Mouse (Mus musculus): ENCODE data around the gene Ptbp1.
A peak's percentile ranks its signal among the peaks of the same experiment; 100 is the strongest.

Ptbp1 gene

DNA sequence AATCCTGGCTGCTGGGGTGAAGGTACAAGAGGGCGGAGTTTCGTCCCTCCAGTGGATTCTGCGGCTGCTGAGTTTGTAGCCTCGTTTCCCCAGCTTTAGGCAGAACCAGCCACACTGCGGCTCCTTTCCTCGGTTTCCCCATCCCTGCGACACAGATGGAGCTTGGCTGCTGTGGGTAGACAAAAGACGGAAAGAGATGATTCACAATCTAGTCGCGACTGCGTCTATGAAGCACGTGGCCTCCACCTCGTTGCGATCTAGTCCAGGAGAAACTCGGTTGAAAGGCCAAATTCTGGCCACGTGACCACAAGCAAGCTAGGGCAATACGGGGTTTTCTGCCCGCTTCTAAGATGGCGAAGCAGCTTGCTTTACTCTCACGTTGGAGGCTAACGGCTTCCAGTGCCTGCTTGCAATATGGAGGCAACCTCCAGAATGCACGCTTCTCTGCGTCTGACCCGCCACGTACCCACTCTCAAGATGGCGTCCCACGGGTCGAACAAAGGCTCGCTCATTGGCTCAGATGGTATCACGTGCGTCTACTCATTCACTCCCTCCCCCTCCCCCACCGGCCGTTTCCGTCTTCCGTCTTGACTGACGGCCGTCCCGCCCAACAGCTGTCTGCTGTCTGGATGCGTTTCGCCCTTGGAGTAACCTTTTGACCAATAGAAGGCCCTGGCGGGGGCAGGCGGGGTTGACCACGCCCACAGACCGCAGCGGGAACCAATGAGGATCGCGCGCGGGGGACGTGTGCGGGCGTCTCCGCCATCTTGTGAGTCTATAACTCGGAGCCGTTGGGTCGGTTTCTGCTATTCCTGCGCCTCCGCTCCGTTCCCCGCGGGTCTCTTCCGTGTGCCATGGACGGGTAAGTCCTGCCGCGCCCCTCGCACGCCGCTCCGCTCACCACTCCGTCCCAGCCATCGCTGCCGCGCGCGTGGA, at the start of gene Ptbp1:
Gene Ptbp1, plus strand, starts transcription at position 568 of the 936 bp plus-strand sequence.
- DNase-seq (ENCODE audit: extremely low read depth, insufficient read length, low spot score) = peak; percentile 100

DNA sequence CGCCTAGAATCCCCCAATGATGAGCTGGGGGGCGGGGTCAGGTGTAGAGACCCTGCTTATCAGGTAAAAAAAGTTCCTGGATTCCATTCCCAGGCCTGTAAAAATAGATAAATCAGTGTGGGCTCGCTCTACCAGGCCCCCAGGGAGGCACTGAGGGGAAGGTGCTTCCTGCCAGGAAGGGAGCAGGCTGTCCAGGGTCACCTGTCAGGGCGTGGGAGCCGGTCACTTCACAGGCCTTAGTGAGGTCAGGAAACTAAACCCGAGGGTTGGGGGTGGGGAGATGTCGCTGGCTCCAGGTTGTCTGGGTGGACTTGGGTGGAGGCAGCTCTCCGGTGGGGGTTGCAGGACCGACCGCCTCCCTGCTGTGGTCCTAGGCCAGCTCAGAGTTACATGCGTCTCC, 48.6 kb upstream of the Ptbp1 start:
- no peak for DNase-seq (ENCODE audit: extremely low read depth, insufficient read length, low spot score)

DNA sequence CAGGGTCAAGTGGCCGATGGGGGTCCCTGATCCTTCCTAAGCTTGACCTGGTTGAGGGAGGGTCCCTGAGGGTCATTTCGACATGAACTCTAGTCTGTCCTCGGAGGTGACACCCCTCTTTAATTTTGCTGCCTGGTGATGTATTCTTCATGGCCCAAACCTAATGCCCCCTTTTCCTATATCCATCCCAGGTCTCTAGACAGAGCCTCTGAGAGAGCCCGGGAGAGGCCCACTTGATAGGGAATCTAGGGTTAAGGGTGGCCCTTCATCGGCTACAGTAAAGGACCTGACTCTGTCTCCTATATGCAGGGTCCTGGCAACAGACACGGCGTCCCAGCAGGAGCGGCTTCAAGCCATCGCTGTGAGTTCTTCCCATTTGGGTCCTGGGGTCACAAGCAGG, 47.9 kb upstream of the Ptbp1 start:
- DNase-seq (ENCODE audit: extremely low read depth, insufficient read length, low spot score) = no peak

GRCm38 (mm10) chr10:79806972-79807371, 47.3 kb upstream of the Ptbp1 start:
- no peak for DNase-seq (ENCODE audit: extremely low read depth, insufficient read length, low spot score)

DNA sequence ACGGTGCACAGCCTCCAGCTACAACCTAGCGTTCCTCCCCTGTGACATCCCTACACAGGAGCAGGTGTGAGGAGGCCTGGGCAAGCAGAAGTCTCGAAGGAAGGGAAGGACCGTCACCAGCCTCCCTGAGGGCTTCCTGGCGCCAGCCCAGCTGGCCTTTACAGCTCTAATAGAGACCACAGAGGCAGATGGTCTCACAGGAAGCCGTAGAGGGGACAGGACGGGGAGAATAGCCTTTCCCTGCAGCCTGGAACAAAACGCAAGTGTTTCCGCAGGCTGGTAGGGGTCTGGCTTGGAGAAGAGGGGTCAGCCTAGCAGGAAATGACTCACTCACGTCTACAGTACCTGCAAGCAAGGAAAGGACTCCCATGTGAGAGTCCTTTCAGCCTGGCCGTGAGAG, 46.4 kb upstream of the Ptbp1 start:
- no peak for DNase-seq (ENCODE audit: extremely low read depth, insufficient read length, low spot score)

DNA sequence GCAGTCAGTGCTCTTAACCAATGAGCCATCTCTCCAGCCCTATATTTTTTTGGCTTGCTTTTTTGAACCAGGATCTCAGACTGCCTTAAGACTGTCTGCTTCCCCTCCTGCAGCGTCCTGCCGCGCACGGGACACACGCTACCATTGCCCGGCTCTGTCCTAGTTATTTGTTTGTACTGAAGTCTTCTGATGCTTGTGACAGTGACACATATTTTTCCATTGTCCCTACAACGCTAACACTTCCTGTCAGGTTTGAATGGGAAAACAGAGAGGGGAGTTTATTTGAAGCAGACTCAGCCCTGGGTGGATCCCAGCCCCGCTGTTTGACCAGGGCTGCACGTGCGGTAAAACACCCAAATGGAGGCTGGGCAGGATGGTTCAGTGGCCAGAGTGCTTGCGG, 45.5 kb upstream of the Ptbp1 start:
- DNase-seq (ENCODE audit: extremely low read depth, insufficient read length, low spot score) = no peak

GRCm38 (mm10) chr10:79811736-79812637, 42.2 kb upstream of the Ptbp1 start:
- peak; percentile 54 for DNase-seq (ENCODE audit: extremely low read depth, insufficient read length, low spot score)

DNA sequence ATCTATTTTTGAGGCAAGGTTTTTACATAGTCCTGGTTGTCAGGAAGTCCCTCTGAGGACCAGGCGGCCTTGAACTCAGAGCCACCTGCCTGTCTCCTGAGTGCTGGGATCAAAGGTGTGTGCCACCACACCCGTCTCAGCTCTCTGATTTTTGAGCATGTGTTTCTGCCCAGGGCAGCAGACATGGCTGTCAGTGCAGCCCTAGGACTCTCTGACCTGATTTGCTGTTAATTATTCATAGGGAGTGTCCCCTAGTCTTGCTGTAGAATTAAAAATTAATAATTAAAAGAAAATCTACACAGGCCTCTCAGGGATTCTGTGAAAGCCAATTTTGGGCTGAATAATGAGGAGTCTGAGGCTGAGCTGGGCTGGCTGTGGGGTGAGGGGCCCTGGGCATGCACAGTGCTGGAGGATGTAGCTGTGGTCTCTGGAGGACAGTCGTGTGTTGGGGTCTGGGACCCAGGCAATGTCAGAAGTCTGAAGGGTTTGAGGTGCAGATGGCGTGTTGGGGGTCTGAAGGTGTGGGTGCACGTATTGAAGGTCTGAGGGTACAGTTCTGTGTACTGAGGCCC, 39.9 kb upstream of the Ptbp1 start:
- no peak for DNase-seq (ENCODE audit: extremely low read depth, insufficient read length, low spot score)

- no peak for DNase-seq (ENCODE audit: extremely low read depth, insufficient read length, low spot score)
Measured at GRCm38 (mm10) chr10:79815671-79816494, 38.3 kb upstream of the Ptbp1 start.

DNA sequence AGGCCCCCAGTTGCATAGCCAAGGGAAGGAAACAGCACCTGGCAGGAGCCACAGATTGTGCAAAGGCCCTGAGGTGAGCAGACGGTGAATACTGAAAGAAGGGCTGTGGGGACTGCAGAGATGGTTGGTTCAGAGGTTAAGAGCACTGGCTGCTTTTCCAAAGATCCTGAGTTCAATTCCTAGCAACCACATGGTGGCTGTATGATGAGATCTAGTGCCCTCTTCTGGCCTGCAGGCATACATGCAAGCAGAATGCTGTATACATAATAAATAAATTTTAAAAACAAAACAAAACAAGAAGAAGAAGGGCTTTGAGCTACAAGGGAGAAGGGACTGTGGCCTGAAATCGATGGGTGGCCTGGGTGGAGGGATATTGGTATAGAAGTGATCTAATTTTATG, 37.1 kb upstream of the Ptbp1 start:
- no peak for DNase-seq (ENCODE audit: extremely low read depth, insufficient read length, low spot score)

GRCm38 (mm10) chr10:79818225-79818624, 36.0 kb upstream of the Ptbp1 start:
- no peak for DNase-seq (ENCODE audit: extremely low read depth, insufficient read length, low spot score)

DNA sequence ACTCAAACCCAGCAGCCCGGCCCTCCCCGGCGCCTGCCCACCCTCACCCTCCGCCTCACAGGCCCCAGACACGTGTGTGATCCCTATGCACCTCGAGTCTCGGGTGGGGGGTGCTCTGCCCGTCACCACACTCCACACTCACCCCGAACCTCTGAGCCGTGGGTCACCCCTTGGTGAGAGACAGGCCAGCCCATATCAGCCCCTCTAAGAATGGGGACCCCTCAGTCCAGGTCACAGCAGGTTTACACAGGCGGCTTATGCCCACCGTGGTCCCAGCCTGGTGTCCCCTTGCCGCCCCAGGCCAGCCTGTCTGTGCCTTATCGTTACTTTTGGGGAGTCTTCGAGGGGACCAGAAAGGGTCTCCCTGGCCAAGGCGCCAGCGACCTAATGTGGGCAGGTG, 34.6 kb upstream of the Ptbp1 start:
- DNase-seq (ENCODE audit: extremely low read depth, insufficient read length, low spot score) = no peak

- no peak for DNase-seq (ENCODE audit: extremely low read depth, insufficient read length, low spot score)
Measured at GRCm38 (mm10) chr10:79820277-79820676, 34.0 kb upstream of the Ptbp1 start.

GRCm38 (mm10) chr10:79820782-79821181, 33.4 kb upstream of the Ptbp1 start, which contains the start of gene Misp:
Misp (plus strand) TSS chr10:79820989.
- no peak for DNase-seq (ENCODE audit: extremely low read depth, insufficient read length, low spot score)

DNA sequence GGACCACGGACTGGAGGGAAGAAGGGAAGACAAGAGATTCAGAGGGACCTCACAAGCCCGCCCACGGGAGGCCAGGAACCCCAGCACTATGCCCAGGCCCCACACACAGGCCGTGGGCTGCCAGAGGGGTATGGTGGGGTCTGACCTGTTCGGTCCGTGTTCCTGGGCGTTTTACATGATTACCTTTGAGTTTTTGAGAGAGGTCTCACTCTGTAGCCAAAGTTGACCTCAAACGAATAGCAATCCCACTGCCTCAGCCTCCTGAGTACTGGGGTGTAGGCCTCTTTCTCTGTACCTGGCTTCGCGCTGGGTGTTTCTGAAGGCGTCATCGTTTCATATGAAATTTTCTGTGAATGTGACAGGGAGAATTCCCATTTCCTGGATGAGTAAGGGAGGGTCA, 32.5 kb upstream of the Ptbp1 start:
- DNase-seq (ENCODE audit: extremely low read depth, insufficient read length, low spot score) = no peak

- DNase-seq (ENCODE audit: extremely low read depth, insufficient read length, low spot score) = no peak
Measured at GRCm38 (mm10) chr10:79822372-79822771, 31.9 kb upstream of the Ptbp1 start.

DNA sequence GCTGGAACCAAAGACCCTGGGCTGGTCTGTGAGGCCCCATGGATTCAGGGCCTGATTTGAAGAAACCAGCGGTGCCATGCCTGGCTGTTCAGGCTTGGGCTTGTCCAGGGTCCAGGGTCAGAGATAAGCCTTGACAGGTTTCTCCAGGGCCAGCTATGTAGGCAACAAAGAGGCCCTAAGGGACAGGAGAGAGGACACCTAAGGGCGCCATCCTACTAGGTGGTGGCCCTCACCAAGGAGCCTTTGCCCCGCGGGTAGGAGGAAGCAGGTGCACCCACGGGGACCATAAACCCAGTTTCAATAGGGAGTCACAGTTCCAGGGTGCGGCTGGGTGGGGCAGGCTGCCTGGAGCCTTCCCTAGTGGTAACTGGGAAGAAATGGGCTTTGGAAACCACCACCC, 31.2 kb upstream of the Ptbp1 start:
- DNase-seq (ENCODE audit: extremely low read depth, insufficient read length, low spot score) = no peak

DNA sequence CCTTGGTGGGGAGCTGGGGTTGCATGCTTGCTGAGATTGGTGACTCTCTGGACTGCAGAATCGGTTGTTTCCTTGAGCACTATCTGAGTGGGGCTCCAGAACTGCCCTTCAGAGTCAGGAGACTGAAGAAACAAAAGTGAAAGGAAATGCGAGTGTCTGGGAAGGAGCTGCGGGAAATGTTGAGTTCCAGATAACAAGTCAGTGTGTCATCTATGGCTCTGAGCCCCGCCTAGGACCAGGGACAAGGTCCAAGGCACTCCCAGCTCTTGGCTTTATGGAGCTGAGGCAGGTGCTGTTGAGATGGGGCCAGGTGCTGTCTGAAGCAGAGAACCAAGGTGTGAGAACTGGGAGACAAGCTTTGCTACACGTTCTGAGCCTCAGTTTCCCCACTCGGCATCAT, 29.8 kb upstream of the Ptbp1 start:
- no peak for DNase-seq (ENCODE audit: extremely low read depth, insufficient read length, low spot score)

DNA sequence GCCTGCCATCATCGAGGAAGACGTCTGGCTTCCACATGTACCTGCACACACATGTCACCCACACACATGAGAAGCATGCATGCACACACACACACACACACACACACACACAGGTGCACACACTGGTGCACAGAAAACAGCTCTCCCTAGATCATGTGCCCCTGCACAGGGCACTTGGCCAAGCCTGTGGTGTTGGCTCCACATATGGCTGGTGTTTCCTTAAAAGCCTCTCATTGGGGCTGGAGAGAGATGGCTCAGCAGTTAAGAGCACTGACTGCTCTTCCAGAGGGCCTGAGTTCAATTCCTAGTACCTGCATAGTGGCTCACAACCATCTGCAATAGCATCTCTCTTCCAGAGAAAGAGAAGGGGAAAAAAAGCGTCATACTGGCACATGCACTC, 22.6 kb upstream of the Ptbp1 start:
- no peak for DNase-seq (ENCODE audit: extremely low read depth, insufficient read length, low spot score)

DNA sequence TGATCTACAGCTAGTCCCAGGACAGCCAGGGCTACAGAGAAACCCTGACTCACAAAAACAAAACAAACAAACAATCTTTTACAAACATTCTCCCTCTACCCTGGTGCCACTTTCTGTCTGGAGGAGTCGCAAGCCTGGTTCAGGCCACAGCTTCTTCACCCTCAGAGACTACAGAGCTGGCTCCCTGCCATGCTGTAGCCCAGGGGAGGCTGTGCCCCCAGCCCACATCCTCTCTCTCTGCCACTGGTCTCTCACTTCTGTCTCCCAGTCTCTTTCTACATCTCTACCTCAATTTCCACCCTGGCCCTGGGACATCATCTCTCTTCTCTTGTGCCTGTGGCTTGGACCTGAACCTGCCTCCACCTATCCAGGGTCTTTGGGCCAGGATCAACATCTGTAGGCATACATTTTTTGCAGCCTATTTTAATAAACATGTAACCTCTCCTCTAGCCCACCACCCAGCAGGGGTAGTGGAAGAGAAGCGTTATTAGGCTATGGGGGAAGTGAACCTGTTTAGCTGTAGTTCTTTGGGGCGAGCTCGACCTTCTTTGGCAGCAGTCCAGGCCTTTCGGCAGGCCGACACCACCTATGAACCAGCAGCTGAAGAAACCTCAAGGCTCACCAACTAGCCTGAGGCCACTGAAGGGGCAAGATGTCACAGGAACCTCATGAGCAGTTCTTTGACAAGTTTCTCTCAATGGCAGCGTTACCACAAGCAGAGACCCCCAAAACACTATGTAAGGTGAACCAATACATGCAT, 22.0 kb upstream of the Ptbp1 start:
- no peak for DNase-seq (ENCODE audit: extremely low read depth, insufficient read length, low spot score)

All from 3134 (cell line).